Mouse (Mus musculus): Measurements from ENCODE around the gene Olfr819. TPM values are rescaled to one million over a fixed set of nuclear protein-coding genes. Genes with fewer than 3 reads are reported as not detected.

Gene Olfr819
- polyA plus RNA-seq (2012; rRNA removed) = not detected in 2 replicates

DNA sequence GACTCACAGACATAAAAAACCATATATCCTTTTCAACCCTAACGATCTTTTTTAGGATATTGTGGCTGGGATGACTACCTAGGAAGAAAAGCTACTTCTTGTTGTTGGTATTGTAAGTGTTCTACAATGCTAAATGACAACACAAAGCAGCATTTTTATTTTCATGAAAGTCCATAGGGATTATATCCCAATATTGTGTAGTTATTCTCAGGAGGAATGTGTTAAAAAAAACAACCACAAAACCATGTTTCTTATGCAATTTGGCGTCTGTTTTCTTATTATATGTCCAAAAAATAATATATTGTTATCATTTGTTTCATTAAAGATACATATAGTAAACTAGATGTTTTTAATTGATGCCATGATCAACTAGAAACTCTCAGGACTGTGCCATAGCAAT, at the start of gene Olfr819:
TSS of gene Olfr819 (minus strand) at position 101 of the 400 bp plus-strand sequence.

DNA sequence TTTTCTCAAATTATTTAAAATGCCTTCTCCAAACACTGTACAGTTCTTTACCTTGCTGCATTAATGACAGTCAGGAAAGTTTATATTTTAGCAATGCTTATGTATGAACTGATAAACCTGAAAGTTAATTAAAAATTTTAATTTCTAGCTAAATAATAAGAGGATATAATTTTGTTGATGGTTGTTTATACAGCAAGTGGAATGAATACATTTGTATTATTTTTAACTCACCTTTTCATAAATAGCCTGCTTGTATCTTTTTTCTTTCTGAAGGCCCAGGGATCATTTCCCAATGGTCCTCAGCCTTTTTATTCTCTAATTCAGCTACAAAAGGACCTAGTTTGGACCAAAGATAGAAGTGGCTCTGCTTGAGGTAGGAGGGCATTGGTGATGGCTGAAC, 45.3 kb upstream of the Olfr819 start, which contains the start of gene Olfr820:
TSS of gene Olfr820 (plus strand) at position 301 of the 400 bp plus-strand sequence.

DNA sequence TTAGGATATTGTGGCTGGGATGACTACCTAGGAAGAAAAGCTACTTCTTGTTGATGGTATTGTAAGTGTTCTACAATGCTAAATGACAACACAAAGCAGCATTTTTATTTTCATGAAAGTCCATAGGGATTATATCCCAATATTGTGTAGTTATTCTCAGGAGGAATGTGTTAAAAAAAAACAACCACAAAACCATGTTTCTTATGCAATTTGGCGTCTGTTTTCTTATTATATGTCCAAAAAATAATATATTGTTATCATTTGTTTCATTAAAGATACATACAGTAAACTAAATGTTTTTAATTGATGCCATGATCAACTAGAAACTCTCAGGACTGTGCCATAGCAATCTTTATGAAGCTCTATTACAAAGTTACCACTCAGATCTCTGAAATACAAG, 17.9 kb upstream of the Olfr819 start, which contains the start of gene Gm10310:
TSS of gene Gm10310 (minus strand) at position 101 of the 400 bp plus-strand sequence.

DNA sequence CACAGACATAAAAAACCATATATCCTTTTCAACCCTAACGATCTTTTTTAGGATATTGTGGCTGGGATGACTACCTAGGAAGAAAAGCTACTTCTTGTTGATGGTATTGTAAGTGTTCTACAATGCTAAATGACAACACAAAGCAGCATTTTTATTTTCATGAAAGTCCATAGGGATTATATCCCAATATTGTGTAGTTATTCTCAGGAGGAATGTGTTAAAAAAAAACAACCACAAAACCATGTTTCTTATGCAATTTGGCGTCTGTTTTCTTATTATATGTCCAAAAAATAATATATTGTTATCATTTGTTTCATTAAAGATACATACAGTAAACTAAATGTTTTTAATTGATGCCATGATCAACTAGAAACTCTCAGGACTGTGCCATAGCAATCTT, 9.0 kb upstream of the Olfr819 start, which contains the start of gene Olfr247:
TSS of gene Olfr247 (minus strand) at position 101 of the 400 bp plus-strand sequence.

DNA sequence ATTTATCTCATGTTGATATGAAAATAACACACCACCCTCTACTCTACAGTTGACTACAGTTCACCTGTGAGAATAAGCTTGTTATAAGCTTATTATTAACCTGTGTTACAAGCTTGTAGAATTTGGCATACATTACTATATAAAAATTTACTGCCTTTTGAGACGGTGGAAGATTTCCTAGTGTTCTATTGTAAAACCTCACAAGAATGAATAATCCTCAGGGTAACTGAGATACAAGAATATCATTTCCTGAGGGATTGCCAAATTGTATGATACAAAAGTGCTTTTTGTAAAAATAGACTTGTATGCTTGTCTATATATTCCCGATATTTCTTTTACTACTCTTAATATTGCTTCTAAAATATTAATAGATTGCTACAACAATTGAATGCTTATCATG, 18.1 kb downstream of the Olfr819 start, which contains the start of gene Olfr818:
TSS of gene Olfr818 (minus strand) at position 101 of the 400 bp plus-strand sequence.

DNA sequence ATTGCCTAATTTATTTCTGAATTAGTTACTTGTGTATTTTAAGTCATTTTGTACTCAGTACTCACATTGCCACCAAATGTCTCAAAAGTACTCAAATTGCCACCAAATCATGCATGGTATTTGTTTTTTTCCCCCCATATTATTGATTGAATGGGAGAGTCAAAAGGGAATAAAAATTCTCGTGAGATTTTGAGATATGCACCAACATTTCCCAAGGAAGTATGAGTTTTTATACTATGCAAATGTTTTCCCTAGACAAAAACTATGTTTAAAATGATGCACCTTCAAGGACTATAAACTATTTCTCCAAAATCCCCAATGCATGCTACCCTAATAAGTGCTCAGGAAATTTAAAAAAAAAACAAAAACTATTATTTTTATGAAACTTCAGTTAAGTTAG, 51.6 kb downstream of the Olfr819 start, which contains the start of gene Olfr816:
TSS of gene Olfr816 (minus strand) at position 101 of the 400 bp plus-strand sequence.

Other genes with a start within 250 kb of the Olfr819 start
- gene Olfr805, start 237.9 kb downstream of the Olfr819 start, polyA plus RNA-seq (2012; rRNA removed) = not detected in 2 replicates
- not detected in 2 replicates for gene Olfr806, start 225.3 kb downstream of the Olfr819 start, polyA plus RNA-seq (2012; rRNA removed)
- not detected in 2 replicates for gene Olfr807, start 209.5 kb downstream of the Olfr819 start, polyA plus RNA-seq (2012; rRNA removed)
- not detected in 2 replicates for gene Olfr808, start 201.8 kb downstream of the Olfr819 start, polyA plus RNA-seq (2012; rRNA removed)
- gene Olfr809, start 192.6 kb downstream of the Olfr819 start, polyA plus RNA-seq (2012; rRNA removed) = not detected in 2 replicates
- not detected in 2 replicates for gene Olfr810, start 172.3 kb downstream of the Olfr819 start, polyA plus RNA-seq (2012; rRNA removed)
- gene Olfr811, start 162.9 kb downstream of the Olfr819 start, polyA plus RNA-seq (2012; rRNA removed) = not detected in 2 replicates
- gene Olfr812, start 121.2 kb downstream of the Olfr819 start, polyA plus RNA-seq (2012; rRNA removed) = not detected in 2 replicates
- gene Olfr813, start 111.9 kb downstream of the Olfr819 start, polyA plus RNA-seq (2012; rRNA removed) = not detected in 2 replicates
- gene Olfr814, start 87.4 kb downstream of the Olfr819 start, polyA plus RNA-seq (2012; rRNA removed) = not detected in 2 replicates
- not detected in 2 replicates for gene Olfr815, start 61.4 kb downstream of the Olfr819 start, polyA plus RNA-seq (2012; rRNA removed)
- not detected in 2 replicates for gene Olfr816, start 51.7 kb downstream of the Olfr819 start, polyA plus RNA-seq (2012; rRNA removed)
- gene Olfr818, start 18.2 kb downstream of the Olfr819 start, polyA plus RNA-seq (2012; rRNA removed) = not detected in 2 replicates
- gene Olfr247, start 8.9 kb upstream of the Olfr819 start, polyA plus RNA-seq (2012; rRNA removed) = not detected in 2 replicates
- not detected in 2 replicates for gene Gm10310, start 17.8 kb upstream of the Olfr819 start, polyA plus RNA-seq (2012; rRNA removed)
- gene Olfr820, start 45.4 kb upstream of the Olfr819 start, polyA plus RNA-seq (2012; rRNA removed) = not detected in 2 replicates
- gene Olfr821, start 63.1 kb upstream of the Olfr819 start, polyA plus RNA-seq (2012; rRNA removed) = not detected in 2 replicates
- gene Olfr822, start 103.9 kb upstream of the Olfr819 start, polyA plus RNA-seq (2012; rRNA removed) = not detected in 2 replicates
- gene Olfr823, start 148.1 kb upstream of the Olfr819 start, polyA plus RNA-seq (2012; rRNA removed) = not detected in 2 replicates
- gene Olfr824, start 162.7 kb upstream of the Olfr819 start, polyA plus RNA-seq (2012; rRNA removed) = not detected in 2 replicates
- gene Olfr825, start 199.5 kb upstream of the Olfr819 start, polyA plus RNA-seq (2012; rRNA removed) = not detected in 2 replicates
- not detected in 2 replicates for gene Olfr826, start 216.9 kb upstream of the Olfr819 start, polyA plus RNA-seq (2012; rRNA removed)
- not detected in 2 replicates for gene Olfr827, start 247.1 kb upstream of the Olfr819 start, polyA plus RNA-seq (2012; rRNA removed)

Measured in colon, adult 2 months (tissue).